Mouse (Mus musculus): ENCODE measurements around the gene Slc25a29. TPM values are rescaled to one million over a fixed set of nuclear protein-coding genes. Genes with fewer than 3 reads are reported as not detected.

The Slc25a29 gene
- total and polyA plus RNA-seq, 2 experiments from 2014 or later: 3.0 to 4.4 TPM

- DNase-seq (ENCODE audit: low spot score) (no peak), ATAC-seq (ENCODE audit: insufficient read depth, low read depth) (no peak)
- Histone ChIP-seq H3K9ac (replicated peaks; ENCODE audit: low read depth, low read length) (no peak overlapping the region), H3K27me3 (ENCODE audit: control insufficient read depth, insufficient read depth, low read length) (no peaks in the 10 kb centered on the region), H3K4me2 (ENCODE audit: low read depth, low read length) (no peak overlapping the region), H3K36me3 (replicated peaks; ENCODE audit: control insufficient read depth, insufficient read depth, low read length) (0 out of 2 replicates have a peak, but pooled peaks cover 2% of the 10 kb centered on the region), H3K4me1 (ENCODE audit: control insufficient read depth, insufficient read depth) (peaks cover 26% of the 10 kb centered on the region), H3K9me3 (replicated peaks; ENCODE audit: control insufficient read depth, low read length) (0 out of 2 replicates have a peak, but pooled peaks cover 1% of the 10 kb centered on the region), H3K4me3 (ENCODE audit: low read depth, low read length) (no peak overlapping the region), H3K27ac (ENCODE audit: low read depth) (no peak overlapping the region)
- no peak for TF ChIP-seq CTCF (IDR thresholded peaks at IDR 0.05; ENCODE audit: low read depth)
- no peak for TF ChIP-seq EP300 (IDR thresholded peaks at IDR 0.05; ENCODE audit: low read depth)
- WGBS: 74% methylated on average over 3 of the region's 3 CpGs
Observed at GRCm38 (mm10) chr12:108833408-108833807, 2.3 kb downstream of the Slc25a29 start.

GRCm38 (mm10) chr12:108832851-108833250 is 2.8 kb downstream of the Slc25a29 start:
- Histone ChIP-seq H3K27ac (ENCODE audit: low read depth) (no peak overlapping the region), H3K9ac (replicated peaks; ENCODE audit: low read depth, low read length) (no peak overlapping the region), H3K4me3 (ENCODE audit: low read depth, low read length) (no peak overlapping the region), H3K4me2 (ENCODE audit: low read depth, low read length) (no peak overlapping the region), H3K27me3 (ENCODE audit: control insufficient read depth, insufficient read depth, low read length) (no peaks in the 10 kb centered on the region), H3K36me3 (replicated peaks; ENCODE audit: control insufficient read depth, insufficient read depth, low read length) (0 out of 2 replicates have a peak, but pooled peaks cover 6% of the 10 kb centered on the region), H3K4me1 (ENCODE audit: control insufficient read depth, insufficient read depth) (peaks cover 23% of the 10 kb centered on the region), H3K9me3 (replicated peaks; ENCODE audit: control insufficient read depth, low read length) (0 out of 2 replicates have a peak, but pooled peaks cover 3% of the 10 kb centered on the region)
- TF ChIP-seq EP300 (IDR thresholded peaks at IDR 0.05; ENCODE audit: low read depth) (no peak), CTCF (IDR thresholded peaks at IDR 0.05; ENCODE audit: low read depth) (no peak)
- ATAC-seq (ENCODE audit: insufficient read depth, low read depth) (no peak), DNase-seq (ENCODE audit: low spot score) (no peak)
- 87% methylated on average over 8 of the region's 8 CpGs for WGBS

GRCm38 (mm10) chr12:108831966-108832643 is 3.6 kb downstream of the Slc25a29 start:
- WGBS: 68% methylated on average over 9 of the region's 9 CpGs
- H3K4me1 ChIP-seq (ENCODE audit: control insufficient read depth, insufficient read depth): peaks cover 16% of the 10 kb centered on the region
- H3K27me3 ChIP-seq (ENCODE audit: control insufficient read depth, insufficient read depth, low read length): no peaks in the 10 kb centered on the region
- H3K9ac ChIP-seq (replicated peaks; ENCODE audit: low read depth, low read length): no peak overlapping the region
- no peak overlapping the region for H3K4me2 ChIP-seq (ENCODE audit: low read depth, low read length)
- no peak for ATAC-seq (ENCODE audit: insufficient read depth, low read depth)
- 0 out of 2 replicates have a peak, but pooled peaks cover 6% of the 10 kb centered on the region for H3K36me3 ChIP-seq (replicated peaks; ENCODE audit: control insufficient read depth, insufficient read depth, low read length)
- no peak overlapping the region for H3K4me3 ChIP-seq (ENCODE audit: low read depth, low read length)
- no peak for TF ChIP-seq EP300 (IDR thresholded peaks at IDR 0.05; ENCODE audit: low read depth)
- TF ChIP-seq CTCF (IDR thresholded peaks at IDR 0.05; ENCODE audit: low read depth): no peak
- no peak for DNase-seq (ENCODE audit: low spot score)
- H3K27ac ChIP-seq (ENCODE audit: low read depth): no peak overlapping the region
- H3K9me3 ChIP-seq (replicated peaks; ENCODE audit: control insufficient read depth, low read length): 0 out of 2 replicates have a peak, but pooled peaks cover 3% of the 10 kb centered on the region

GRCm38 (mm10) chr12:108830358-108830757 is 5.3 kb downstream of the Slc25a29 start:
- TF ChIP-seq CTCF (IDR thresholded peaks at IDR 0.05; ENCODE audit: low read depth): no peak
- no peak for TF ChIP-seq EP300 (IDR thresholded peaks at IDR 0.05; ENCODE audit: low read depth)
- Histone ChIP-seq H3K4me3 (ENCODE audit: low read depth, low read length) (no peak overlapping the region), H3K9me3 (replicated peaks; ENCODE audit: control insufficient read depth, low read length) (0 out of 2 replicates have a peak, but pooled peaks cover 3% of the 10 kb centered on the region), H3K4me2 (ENCODE audit: low read depth, low read length) (no peak overlapping the region), H3K4me1 (ENCODE audit: control insufficient read depth, insufficient read depth) (peaks cover 8% of the 10 kb centered on the region), H3K27ac (ENCODE audit: low read depth) (no peak overlapping the region), H3K27me3 (ENCODE audit: control insufficient read depth, insufficient read depth, low read length) (no peaks in the 10 kb centered on the region), H3K36me3 (replicated peaks; ENCODE audit: control insufficient read depth, insufficient read depth, low read length) (0 out of 2 replicates have a peak, but pooled peaks cover 11% of the 10 kb centered on the region), H3K9ac (replicated peaks; ENCODE audit: low read depth, low read length) (no peak overlapping the region)
- DNase-seq (ENCODE audit: low spot score) (no peak), ATAC-seq (ENCODE audit: insufficient read depth, low read depth) (no peak)
- WGBS: 82% methylated on average over 6 of the region's 6 CpGs

GRCm38 (mm10) chr12:108829636-108830035 is 6.0 kb downstream of the Slc25a29 start:
- H3K9ac ChIP-seq (replicated peaks; ENCODE audit: low read depth, low read length): no peak overlapping the region
- no peak for ATAC-seq (ENCODE audit: insufficient read depth, low read depth)
- TF ChIP-seq EP300 (IDR thresholded peaks at IDR 0.05; ENCODE audit: low read depth): no peak
- no peak for TF ChIP-seq CTCF (IDR thresholded peaks at IDR 0.05; ENCODE audit: low read depth)
- no peaks in the 10 kb centered on the region for H3K27me3 ChIP-seq (ENCODE audit: control insufficient read depth, insufficient read depth, low read length)
- H3K4me3 ChIP-seq (ENCODE audit: low read depth, low read length): no peak overlapping the region
- 70% methylated on average over 5 of the region's 5 CpGs for WGBS
- peaks cover under 1% of the 10 kb centered on the region; the same call in 1 of the 2 replicates for H3K4me1 ChIP-seq (ENCODE audit: control insufficient read depth, insufficient read depth)
- no peak overlapping the region for H3K4me2 ChIP-seq (ENCODE audit: low read depth, low read length)
- H3K36me3 ChIP-seq (replicated peaks; ENCODE audit: control insufficient read depth, insufficient read depth, low read length): 0 out of 2 replicates have a peak, but pooled peaks cover 11% of the 10 kb centered on the region
- no peak for DNase-seq (ENCODE audit: low spot score)
- 0 out of 2 replicates have a peak, but pooled peaks cover 3% of the 10 kb centered on the region for H3K9me3 ChIP-seq (replicated peaks; ENCODE audit: control insufficient read depth, low read length)
- no peak overlapping the region for H3K27ac ChIP-seq (ENCODE audit: low read depth)
